Mouse (Mus musculus) urinary bladder, postnatal 10 days (tissue): Measurements from ENCODE around the gene Col8a2.

Experiments used
- DNase-seq: peaks from one replicate; pipeline ENCODE4 v3.0.0; 2022; ENCODE audit warnings: low spot score

Gene Col8a2

DNA sequence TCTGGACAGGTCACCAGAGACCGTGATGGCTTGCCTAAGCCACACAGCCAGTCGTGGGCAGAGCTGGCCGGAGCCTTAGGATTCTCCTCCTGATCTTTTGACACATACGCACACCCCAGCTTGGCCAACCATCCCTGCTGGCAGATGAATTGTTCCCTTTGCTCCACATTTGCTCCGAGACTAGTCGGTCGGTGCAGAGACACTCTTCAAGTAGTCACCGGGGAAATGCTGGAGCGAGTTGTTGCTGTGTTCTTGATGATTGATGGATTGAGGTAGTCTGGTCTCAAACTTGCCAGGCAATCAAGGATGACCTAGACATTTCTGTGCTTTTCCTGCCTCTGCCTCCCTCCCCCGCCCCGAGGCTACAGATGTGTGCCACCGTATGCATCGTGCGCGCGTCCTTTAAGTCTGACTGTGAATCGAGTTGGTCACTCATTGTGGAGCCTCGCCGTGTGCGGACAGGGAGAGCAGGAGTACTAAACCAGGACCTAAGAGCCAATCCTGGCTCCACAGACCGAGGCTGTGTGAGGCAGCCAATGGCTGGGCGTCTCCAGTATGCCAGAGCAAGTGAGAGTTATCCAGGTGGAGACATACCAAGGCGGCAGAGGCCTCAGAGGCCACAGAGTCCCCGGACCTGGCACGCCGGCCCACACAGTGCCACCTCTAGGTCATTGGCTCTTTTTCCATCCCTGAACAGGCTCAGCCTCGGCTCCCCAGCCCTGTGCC lies 15.2 kb downstream of the Col8a2 start:
- DNase-seq, result no peak

DNA sequence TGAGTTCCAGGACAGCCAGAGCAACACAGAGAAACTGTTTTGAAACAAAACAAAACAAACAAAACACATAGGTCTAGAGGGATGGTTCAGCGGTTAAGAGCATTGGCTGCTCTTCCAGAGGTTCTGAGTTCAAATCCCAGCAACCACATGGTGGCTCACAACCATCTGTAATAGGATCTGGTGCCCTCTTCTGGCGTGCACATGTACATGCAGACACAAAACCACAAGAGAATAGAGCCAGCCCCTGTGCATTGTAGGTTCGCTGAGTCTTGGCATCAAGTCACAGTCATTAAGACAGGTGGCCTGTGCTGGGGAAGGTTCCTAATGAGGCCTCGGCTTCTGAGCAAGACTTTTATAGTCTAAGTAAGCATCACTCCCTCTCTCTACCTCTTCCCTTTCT lies 17.3 kb downstream of the Col8a2 start:
- DNase-seq, result no peak

DNA sequence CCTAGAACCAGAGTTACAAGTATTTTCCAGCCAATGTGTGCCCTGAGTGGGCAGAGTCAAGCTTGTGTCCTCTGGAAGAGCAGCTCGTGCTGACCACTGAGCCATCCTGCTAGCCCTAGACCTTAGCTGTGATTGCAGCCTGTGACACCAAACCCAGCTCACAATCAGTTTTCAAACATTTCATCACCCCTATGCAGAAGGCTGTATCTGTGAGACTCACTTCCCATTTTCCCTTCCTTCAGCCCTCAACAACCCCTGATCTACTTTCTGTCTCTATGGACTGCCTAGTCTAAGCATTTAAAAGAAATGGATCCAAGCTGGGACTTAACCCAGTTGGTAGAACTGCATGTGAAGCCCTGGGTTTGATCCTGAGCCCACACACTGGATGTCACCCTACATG lies 18.8 kb downstream of the Col8a2 start:
- DNase-seq, result no peak

DNA sequence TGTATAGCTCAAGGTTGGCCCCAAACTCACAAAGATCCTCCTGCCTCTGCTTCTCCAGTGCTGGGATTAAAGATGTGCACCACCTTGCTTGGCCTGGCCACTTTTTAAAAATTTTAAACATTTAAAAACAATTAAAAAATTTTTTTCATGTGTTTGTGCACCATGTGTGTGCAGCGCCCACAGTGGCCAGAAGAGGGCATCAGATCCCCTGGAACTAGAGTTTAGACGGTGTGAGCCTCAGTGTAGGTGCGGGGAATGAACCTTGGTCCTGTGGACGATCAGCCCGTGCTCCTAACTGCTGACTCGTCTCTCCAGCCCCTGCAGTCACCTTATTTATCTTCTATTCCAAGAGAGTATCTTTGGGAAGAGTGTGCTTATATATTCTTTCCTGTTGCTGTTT lies 19.5 kb downstream of the Col8a2 start:
- no peak for DNase-seq

DNA sequence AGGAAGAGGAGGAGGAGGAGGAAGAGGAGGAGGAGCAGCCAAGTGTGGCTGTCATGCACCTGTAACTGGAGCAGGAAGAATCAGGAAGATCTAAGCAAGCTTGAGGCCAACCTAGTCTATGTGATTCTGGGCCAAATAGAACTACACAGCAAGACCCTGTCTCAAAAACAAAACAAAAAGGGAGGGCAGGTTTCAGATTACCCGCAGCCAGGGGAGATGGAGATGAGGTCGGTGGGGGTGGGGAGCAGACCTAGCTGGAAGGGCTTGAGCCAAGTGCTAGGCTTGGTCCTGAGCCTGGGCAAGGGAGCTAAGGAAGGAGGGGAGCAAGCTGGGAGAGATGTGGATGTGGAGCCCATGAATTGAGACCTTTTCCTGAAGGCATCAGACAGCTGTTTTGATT lies 20.2 kb downstream of the Col8a2 start:
- DNase-seq, result no peak

DNA sequence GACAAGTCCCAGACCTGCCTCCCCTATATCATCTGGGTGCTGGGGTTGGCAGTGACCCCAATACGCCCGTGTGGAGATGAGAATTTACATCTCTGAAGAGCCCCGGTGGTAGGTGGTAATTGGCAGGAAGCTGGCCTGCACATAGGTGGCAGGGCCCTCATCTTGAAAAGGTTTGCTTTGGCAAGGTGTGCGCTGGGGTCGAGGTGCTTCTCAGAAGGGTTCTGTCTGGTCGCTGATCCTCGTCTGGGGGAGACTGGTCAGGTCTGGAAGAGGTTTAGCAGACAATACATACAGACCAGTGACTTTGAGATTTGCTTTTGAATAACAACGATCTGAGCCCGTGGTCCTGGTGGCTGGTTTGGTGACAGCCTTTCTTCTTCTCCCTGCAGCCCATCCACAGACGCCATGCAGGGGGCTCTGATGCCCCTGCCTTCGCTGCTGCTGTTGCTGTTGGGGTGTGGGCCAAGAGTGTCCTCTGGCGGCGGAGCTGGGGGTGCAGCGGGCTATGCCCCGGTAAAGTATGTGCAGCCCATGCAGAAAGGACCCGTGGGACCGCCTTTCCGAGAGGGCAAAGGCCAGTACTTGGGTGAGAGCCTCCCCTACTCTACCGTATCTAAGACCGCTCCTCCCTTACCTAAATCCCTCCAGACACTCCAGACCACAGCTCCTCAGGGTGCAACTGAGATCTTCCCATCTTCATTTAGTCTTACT lies 22.8 kb downstream of the Col8a2 start:
- DNase-seq, result no peak

DNA sequence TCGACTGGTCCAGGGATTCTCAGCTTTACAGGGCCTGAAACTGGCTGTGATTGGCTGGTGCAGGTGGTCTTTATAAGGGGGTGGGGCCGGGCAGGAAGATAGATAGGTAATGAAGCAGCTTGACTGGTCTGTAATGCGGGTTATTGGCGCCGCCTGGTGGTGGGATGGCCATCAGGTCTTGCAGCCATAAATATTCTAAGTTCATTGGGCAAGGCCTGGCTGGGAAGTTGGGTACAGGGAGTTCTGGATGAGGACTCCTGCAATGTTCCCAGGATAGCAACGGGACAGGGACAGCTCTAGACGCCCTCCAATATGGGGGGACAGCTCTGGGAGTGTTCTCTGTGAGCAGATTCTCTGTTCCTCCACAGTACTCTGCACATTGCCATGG lies 23.3 kb downstream of the Col8a2 start:
- DNase-seq, result no peak

DNA sequence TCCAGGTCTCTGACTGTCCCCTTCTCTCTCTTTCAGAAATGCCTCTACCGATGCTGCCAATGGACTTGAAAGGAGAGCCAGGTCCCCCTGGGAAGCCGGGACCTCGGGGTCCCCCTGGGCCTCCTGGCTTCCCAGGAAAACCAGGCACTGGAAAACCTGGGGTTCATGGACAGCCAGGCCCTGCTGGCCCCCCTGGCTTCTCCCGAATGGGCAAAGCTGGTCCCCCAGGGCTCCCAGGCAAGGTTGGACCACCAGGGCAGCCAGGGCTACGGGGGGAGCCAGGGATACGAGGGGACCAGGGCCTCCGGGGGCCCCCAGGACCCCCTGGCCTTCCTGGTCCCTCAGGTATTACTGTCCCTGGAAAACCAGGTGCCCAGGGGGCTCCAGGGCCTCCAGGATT lies 23.8 kb downstream of the Col8a2 start:
- no peak for DNase-seq

DNA sequence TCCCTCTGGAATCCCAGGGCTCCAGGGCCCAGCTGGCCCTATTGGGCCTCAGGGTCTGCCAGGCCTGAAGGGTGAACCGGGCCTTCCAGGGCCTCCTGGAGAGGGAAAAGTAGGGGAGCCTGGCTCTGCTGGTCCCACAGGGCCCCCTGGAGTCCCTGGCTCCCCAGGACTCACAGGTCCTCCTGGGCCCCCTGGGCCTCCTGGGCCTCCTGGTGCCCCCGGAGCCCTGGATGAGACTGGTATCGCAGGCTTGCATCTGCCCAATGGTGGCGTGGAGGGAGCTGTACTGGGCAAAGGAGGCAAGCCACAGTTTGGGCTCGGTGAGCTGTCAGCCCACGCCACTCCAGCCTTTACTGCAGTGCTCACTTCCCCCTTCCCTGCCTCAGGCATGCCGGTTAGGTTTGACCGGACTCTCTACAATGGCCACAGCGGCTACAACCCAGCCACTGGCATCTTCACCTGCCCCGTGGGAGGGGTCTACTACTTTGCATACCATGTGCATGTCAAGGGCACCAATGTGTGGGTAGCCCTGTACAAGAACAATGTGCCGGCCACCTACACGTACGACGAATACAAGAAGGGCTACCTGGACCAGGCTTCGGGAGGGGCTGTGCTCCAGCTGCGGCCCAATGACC lies 25.1 kb downstream of the Col8a2 start:
- DNase-seq, result no peak

DNA sequence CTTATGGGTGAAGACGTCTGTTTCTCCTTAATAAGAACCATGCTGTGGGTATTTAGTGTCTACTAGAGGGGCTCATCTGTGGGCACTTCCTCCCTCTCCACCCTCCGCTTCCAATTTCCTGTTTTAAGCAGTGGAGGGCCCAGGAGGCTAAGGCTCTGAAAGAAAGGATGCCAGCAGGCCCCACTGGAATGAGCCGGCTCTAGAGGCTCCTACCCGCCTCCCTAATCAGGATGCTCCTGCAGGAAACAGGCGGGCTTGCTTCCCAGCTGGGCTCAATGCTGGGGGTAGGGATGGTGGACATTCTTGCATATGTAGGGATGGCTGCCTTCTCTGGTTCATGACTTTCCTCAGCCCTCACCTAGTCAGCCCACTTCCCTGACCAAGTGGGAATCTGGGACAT lies 26.6 kb downstream of the Col8a2 start:
- DNase-seq, result no peak

DNA sequence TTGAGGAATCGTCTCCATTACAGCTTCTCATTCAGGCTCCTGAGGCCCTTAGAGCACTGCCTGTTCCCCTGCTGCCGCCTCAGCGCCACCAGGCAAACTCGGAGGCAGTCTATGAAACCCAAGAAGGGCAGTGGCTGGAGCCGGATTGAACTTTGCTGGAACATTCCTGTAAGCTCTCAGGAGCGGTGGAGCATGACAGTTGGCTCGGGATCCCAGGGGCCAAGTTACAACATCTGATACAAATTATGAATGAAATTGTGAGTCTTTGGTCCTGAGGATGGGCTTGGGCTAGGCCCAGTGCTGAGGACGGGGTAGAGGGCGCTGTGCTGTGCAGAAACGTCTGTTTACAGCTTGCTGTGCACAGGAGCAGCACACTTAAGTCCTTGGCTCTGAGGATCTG lies 27.8 kb downstream of the Col8a2 start:
- DNase-seq, result no peak

DNA sequence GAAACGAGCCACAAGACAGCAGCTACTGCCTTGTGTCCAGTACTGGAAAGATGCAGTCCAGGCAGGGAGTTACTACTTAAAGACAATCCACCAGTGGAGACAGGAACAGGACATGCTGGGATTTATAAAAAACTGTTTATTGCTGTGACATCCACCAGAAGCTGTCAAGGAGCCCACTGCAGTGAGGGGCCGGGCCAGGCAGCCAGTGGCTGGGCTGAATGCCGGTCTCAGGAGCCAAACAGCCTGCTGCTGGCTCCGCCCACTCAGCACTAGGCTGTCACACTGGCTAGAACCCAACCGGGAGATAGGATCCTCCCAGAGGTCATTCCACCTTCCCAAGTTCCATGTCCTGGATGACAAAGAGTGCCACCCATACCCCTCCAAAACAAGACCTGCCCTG lies 29.3 kb downstream of the Col8a2 start:
- DNase-seq, result no peak

DNA sequence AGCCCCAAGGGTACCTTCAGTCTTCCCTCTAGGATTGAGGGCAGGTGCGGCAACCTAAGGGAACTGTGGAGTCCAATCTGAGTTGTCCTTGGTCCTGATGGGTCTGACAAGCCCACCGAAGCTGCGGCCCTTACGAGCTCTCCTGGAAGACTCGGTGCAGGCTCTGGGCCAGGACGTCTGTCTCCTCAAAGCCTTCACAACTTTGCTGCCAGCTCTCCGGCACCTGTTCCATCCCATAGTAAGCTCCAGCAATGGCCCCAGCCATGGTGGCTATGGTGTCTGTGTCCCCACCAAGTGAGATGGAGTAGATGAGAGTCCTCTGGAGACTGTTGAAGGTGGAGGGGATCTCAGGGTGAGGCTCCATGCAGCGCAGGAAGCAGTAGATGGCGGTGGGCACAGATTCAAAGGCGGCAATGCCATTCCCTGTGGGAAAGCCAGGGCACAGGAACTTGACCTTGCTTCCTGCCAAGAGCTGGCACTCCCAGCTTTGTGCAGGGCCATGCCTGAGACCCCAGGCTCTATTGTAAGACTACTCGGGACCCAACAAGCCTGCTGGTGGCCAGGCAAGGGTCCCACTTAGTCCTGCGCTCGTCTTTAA lies 29.9 kb downstream of the Col8a2 start:
- DNase-seq, result no peak

DNA sequence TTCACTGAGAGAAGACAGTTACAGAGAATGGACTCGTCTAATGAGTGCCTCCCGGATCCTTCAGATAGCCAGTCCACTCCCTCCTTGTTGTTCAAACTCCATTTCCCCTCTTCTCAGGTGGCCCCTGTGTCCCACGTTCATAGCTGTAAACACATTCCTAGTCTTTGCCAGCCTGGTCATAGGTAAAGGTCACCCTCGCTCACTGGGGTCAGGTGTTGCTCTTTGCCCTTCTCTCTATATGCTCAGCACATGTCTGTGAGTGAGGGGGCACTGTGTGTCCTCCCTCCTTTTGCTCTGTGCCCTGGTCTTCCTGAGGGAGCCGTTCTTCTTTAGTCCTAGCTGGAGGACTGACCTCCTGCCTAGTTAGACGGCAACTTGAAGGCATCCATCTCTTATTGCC lies 33.2 kb downstream of the Col8a2 start:
- DNase-seq, result no peak

DNA sequence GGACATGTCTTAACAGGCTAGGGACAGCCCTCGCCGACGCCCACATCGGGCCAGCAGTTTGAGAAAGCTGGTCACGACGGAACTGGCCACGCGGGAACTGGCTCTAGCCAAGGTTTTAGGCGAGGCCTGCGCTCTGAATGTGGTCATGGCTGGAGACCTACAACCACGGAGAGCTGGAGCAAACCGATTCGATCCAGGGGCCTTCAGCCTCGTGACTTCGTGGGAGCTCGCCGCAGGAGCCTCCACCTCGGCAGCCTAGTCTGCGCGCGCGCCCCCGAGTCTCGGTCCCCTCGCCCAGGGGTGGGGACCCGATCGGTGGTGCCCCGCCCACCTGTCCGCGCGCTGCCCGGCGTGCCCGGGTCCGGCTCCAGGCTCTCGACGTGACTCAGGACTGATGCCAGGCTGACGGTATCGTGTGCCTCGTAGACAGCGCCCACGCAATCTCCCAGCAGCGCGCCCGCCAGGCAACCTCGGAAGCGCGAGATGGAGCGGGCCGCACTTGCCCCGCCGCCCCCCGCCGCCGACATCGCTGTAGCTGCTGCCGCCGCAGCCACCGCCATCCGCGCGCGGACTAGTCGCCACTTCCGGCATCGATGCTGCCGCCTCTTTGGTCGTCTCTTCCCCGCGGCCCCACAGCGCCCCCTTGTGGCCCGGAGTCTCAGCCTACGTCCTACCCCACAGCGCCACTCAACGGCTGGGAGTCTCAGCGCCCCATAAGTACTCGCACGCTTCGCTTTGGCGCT lies 34.7 kb downstream of the Col8a2 start, which contains the start of gene Adprhl2:
TSS of gene Adprhl2 (minus strand) at position 593 of the 743 bp plus-strand sequence.
- peak; percentile 99 for DNase-seq

DNA sequence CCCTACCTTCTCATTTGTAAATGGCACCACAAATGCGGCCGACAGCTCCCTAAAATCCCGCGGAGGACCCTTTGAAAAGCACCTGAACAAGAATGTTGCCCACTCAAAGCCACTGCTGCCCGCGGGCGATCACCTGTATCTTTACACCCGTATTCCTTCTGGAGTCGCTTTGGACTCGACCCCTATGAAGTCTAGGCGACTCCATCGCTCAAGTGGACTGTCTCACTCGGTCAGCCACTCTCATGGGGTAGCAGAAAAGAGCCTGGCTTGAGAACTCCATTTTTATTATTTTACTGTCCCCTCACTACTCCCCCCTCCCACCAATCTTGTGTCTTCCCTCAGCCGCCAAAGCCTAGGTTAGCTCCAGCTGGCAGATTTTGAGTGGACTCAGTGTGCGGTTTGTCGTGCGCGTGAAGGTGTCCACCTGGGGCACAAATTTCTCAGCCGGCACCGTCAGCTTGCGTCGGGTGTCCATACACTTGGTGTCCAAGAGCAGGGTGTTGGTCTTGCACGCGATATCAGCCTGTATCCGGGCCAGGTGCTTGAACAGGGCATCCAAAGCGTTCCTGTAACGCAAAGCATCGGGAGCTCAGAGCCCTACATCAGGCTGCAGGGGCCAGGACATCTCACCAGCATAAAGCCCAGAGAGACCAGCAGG lies 35.4 kb downstream of the Col8a2 start:
- DNase-seq, result no peak

DNA sequence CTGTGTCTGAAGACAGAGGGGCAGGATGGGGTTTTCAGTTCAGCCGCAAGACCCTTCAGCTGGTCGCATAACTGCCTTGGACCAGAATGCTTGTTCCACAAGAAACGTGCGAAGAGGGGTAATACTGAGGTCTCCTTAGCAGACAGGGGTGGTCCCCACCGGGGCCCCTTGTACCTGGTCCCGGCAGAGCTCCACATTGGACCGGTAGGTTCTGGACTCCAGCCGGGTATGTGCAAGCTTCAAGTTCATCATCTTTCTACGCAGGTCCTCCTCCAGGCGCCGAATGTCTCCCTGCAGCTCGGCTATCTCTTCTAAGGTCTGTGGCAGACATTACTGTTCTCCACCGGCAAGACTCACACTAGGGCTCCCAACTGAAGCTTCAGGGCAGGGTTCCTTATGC lies 36.1 kb downstream of the Col8a2 start:
- DNase-seq, result no peak

DNA sequence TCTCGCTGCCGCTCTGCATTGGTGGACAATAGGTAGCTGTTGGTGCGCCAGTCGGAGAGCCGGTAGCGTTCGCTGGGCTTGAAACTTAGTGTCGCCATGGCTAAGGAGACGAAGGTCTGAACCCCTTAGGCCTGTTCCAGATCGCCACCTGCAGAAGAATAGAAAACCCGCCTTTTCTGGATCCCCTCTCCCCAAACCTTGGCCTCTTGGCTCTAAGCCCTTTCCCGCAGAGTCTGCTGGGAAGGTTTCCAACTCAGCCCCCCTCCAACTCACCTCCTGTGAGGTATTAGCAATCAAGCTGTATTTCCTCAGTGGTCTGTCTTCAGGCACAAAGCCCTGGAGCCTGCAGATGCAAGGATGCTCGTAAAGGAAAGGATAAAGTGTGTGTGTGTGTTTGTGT lies 38.3 kb downstream of the Col8a2 start:
- no peak for DNase-seq

DNA sequence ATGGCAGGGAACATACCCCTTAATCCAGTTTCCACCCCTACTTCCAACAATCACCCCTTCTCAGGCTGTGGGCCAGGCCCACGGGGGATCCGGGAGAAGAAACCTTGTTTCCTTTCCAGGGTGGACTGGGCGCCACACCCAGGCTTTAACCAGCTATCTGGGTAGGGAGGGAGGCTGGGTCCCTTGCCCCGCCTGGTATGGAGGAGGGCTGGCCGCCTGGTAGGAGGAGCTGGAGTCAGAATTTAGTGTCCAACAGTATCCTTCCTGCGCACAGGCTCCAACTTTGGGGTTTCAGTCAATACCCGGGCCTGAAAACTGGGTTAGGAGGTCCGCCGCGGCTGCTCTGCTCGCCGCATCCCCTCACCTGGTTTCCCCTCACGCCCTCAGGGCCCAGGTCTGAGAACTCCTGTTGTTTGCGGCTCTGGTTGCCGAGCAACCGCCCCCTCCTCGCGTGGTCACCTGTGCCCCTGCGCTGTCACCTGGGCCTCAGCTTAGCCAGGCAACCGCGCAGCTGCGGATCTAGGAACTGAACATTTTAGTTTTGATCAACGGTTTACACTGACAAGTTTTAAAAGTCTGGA lies 38.8 kb downstream of the Col8a2 start, which contains the start of gene Tekt2:
TSS of gene Tekt2 (minus strand) at position 408 of the 581 bp plus-strand sequence.
- no peak for DNase-seq

DNA sequence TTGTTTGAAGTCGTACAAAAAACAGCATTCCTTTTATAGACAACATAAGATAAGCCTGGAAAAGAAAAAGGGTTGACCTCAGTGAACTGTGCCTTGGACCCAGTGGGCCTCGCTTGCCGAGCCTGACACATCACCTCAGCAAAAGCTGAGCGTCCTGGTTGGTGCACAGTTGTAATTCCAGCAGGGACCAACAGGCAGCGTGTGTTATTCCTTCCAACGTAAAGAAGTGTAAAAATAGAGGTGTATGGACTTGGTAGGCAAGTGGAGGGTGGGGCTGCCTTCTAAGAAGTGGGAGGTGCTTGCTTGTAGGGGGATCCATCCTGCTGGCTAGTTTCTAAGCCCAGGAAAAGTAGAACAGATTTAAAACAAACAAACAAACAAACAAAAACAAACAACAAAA lies 39.4 kb downstream of the Col8a2 start:
- DNase-seq, result no peak

DNA sequence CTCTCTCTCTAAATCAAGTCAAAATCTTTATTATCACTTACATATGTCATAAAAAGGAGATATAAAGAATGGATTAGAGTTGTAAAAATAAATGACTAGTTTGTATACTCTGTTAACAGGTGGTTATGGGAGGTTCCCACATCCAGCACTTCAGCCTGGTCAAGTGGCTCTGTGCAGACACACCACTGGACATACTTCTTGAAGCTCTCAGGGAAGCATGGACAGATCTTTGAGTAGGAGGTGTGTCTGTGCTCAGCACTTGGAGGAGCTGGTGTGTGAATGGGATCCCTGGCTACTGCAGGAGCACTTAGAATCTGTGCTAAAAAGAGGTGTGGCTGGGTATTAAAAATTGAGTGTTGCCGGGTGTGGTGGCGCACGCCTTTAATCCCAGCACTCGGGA lies 43.7 kb downstream of the Col8a2 start:
- DNase-seq, result no peak
